Mouse (Mus musculus) embryo, embryonic 11.5 days (tissue): ENCODE data around the gene Cnst.
"Not testable (repeated sequence)": the region's sequence is repeated elsewhere in the genome, so short reads cannot be mapped to it uniquely, and the experiment has no call there.

Experiments
- DNase-seq: peaks from one replicate; pipeline ENCODE4 v3.0.0-alpha.2; 2012; ENCODE audit warnings: low read depth, low spot score

Cnst gene

GRCm38 (mm10) chr1:179645101-179645979 lies 99.2 kb downstream of the Cnst start:
- DNase-seq: peak; percentile 67

DNA sequence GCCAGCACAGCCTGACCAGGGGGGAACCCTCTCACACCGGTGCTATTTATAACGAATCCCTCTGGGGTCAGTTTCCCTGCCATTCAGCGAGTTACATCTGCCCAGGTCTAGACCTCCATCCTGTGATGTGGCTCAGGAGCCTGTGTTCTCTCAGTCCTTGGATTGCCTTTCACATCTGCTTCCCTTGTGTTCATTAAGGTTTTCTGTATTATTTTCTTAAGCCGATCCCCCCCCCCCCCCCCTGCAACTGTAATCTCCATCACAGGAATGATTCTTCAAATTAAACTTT lies 99.8 kb downstream of the Cnst start:
- DNase-seq: no peak

- DNase-seq: not testable (repeated sequence)
Observed at GRCm38 (mm10) chr1:179648678-179649077, 102.5 kb downstream of the Cnst start.

- no peak for DNase-seq
Observed at GRCm38 (mm10) chr1:179649324-179649723, 103.2 kb downstream of the Cnst start.

DNA sequence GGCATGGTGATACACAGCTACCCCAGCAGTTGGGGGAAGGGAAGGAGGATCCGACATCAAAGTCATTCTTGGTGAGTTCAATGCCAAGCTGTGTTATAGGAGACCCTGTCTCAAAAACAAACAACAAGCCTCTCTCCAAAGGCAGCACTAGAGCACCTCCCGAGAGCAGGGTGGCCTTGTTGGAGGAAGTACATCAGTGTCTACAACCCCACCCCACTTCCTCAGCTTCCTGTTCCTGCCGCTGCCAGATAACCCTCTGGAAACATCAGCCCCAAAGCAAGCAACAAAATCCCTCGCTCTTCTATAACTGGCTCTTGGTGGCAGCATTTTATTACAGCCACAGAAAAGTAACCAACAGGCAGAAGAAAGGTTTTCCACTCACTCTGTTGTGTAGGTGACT lies 104.1 kb downstream of the Cnst start:
- DNase-seq: no peak

DNA sequence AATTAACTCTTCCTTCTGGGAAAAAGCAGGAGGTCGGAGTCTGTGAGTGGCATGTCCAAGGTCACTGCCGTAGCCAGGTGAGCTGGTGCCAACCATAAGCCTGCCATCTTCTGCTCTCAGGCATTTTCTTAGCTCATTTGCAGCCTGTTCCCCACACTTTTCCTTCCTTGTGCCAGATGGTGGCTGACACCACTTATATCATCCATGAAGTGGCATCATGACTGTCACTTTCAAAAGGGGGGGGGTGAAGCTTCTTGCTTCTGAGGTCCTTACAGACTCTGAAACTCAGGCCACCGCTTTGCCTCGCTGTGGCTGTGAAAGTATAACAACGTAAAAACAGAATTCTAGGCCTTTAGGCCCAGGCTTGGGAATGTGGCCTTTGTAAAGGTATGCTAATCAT lies 105.1 kb downstream of the Cnst start:
- DNase-seq: no peak

- no peak for DNase-seq
Observed at GRCm38 (mm10) chr1:179663065-179663464, 116.9 kb downstream of the Cnst start.

- no peak for DNase-seq
Observed at GRCm38 (mm10) chr1:179664309-179664930, 118.2 kb downstream of the Cnst start.

DNA sequence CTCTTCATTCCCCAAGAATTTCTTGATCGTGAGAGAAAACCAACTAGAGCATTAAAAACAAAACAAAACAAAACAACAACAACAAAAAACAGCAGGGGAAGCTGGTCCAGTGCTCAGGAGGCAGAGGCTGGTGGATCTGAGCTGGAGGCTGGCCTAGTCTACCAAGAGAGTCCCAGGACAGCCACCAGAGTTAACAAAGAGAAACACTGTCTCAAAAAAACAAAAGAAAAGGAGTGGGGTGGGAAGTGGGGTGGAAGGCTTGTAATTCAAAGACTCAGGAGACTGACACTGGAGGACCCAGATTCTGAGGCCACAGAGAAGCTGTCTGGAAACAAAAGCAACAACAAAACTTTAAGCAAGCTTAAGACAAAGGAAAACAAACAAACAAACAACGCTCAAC lies 120.8 kb downstream of the Cnst start:
- DNase-seq: no peak

DNA sequence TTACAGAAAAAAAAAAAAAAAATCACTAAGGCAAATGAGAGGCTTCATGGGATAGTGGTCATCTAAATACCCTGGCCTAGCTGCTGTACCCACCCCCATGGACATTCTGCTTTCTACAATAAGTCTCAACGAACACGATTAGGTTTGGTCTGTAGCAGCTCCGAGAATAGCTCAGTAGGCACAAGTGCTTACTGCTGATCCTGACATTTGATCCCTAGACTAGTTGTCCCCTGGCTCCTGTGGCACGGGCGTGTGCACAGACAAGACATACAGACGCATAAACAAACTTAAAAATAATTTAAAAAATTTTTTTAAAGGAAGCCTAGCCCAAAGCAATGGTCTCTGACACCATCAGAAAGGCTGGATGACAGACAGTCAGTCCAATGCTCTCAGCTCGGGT lies 121.3 kb downstream of the Cnst start:
- no peak for DNase-seq

- DNase-seq: peak; percentile 63
Observed at GRCm38 (mm10) chr1:179668013-179668805, 122.0 kb downstream of the Cnst start, which contains the start of gene Sccpdh. Gene Sccpdh, plus strand, starts transcription at chr1:179668210.

DNA sequence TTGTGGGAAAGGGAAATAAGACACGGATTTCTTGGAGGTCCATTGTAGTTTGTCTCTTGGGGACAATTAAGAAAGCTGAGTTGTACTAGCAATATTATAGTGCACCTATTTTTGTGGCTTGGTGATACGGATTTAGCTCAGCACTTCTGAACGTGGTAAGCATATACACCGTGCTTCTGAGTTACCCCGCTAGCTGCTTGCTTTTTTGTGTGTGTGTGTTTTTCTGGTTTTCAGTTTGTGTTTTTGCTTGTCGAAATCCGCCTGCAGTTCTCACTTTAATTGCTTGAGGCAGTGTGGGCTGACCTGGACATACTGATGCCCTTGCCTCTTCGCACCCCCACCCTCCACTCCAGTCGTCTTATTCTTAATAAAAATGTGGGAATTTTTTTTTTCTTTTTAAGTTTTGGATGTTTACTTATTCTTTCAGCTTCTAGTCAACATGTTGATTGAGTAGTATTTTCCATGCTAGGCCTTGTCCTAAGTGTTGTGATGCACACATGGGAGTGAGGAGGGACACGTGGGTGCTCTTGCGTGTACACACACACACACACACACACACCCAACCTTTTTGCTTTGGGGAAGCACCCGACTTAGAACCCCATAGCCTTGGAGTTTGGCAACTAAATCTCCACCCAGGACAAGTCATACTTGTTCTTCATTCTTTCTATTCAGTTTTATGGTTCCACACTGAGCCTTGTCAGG lies 122.8 kb downstream of the Cnst start:
- DNase-seq: no peak

DNA sequence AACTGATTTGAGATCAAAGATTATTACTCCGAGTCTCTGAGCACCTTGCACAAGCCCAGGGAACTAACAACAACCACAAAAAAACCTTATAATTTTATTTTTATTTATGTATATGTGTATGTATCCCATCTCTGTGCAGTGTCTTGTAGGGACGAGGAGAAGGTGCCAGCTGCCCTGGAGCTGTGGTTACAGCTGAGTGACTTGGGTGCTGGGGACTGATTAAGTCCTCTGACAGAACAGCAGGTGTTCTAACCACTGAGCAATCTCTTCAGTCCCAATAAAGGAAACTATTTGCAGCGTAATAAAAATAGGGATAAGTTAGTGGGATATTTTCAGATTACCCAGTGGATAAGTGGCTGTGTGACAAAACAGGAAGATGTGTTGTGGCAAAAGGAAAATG lies 128.2 kb downstream of the Cnst start:
- no peak for DNase-seq

DNA sequence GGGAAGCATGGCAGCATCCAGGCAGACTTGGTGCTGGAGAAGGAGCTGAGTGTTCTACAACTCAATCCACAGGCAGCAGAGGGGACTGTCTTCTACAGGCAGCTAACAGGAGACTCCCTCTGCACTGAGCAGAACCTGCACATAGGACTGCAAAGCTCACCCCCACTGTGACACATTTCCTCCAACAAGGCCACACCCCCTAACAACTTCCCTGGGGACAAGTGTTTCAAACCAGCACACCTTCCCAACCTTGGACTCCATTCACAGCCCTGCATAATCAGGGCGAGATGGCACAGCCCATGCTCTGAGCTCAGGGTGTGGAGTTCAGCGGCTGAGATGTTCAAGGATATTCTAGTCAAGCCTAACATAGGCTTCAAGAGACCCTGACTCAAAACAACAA lies 130.9 kb downstream of the Cnst start:
- no peak for DNase-seq
